Mouse (Mus musculus): ENCODE data around the gene Trpm1.

Gene Trpm1

DNA sequence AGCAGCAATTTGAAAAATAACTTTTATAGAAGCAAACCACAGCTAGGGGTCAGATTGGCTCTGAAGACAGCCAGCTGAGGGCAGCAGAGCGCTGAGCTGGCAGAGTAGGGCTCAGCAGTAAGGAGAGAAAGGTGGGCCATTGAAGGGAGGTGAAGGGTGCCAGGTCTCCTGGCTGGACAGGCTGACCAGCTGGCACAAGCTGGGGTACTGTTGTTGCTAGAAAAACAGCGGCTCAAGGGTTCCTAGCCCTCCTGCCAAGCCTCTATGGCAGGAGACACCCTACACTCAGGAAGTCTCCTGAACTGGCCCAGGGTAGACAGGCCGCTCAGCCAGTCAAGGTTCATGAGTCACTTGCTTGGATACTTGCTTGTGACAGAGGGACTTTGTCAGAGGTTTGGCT lies 11.4 kb downstream of the Trpm1 start:
- DNase-seq: peak; percentile 66

DNA sequence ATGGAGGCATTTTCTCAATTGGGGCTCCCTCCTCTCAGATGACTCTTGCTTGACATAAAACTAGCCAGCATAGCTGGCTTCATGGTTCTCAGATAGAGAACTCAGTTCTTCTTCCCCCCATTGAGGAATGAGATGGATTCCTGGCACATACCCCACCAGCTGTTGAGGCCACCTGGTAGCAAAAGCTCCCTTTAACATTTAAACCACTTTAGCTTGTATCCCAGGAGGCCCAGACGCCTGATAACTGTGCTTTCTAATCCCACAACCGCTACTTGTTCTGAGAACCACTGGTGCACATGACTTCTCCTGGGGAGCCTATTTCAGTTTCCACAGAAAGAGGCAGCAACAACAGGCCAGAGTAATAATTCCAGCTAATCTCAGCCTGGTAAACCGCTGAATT lies 12.4 kb downstream of the Trpm1 start:
- DNase-seq: no peak

DNA sequence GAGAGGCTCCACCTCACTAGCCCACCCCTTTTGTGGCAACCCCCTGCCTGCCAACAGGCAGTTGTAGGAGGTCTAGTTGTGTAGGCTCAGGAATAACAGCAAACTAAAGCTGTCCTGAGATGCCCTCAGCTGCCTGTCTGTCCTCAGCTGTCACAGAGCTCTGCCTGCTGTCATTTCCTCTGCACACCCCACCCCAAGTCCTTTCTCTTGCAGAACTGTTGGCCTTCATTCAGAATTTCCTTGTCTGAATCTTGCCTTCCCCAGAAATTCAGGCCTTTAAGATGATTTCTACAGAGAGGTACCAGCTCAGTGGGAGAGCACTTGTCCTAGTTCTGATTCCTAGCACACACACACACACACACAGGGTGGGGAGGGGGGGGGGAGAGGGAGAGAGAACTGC lies 13.1 kb downstream of the Trpm1 start:
- DNase-seq: no peak

DNA sequence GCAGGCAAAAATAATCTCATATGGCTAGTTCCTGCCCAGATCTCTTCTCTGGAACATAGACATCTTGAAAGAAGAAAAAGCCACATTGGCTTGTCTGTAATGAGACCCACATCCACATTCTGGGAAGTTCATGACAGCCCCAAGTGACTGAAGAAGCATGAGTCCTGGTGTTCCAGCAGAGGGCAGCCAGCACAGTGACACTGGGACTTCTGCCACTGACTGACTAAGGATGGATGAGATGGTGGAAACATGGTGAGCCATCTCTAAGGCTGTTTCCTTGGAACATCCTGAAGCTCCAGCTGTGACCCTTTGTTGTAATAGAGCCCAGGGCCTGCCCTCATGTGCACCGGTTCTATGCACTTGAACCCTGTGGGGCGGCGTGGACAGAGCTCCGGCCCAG lies 25.7 kb downstream of the Trpm1 start:
- DNase-seq: no peak

DNA sequence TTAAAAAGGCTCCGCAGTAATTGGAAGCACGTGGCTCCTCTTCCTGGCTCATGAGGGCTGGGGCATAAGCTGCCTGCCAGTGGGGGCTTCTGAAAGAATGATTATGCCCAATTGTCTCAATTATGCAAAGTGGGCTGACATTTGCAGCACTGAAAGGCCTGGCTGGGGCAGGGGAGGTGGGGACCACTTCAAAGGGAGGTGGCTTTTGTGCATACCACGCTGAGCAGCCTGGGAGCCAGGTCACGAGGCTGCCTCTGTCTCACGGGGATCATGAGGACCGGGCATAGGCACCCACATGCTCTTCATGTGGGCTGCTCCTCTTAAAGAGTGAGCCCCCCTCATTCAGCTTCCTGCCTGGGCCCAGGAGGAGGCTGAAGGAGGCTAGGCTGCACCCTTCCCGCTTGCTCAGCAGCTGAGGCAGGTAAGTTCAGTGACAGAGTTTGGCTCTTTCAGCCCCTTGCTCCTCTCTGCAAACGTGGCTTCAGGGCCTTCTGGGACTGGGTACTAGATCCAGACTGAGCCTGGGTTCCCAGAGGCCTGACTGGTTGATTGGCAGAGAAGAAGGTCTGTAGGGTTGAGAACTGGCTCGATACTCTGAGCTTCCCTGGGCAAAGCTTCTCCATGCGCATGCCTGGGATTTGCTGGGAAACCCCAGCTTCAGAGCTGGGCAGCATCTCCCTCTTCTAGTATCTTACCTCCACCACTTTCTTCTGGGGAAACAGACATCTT lies 31.7 kb downstream of the Trpm1 start:
- DNase-seq: no peak

DNA sequence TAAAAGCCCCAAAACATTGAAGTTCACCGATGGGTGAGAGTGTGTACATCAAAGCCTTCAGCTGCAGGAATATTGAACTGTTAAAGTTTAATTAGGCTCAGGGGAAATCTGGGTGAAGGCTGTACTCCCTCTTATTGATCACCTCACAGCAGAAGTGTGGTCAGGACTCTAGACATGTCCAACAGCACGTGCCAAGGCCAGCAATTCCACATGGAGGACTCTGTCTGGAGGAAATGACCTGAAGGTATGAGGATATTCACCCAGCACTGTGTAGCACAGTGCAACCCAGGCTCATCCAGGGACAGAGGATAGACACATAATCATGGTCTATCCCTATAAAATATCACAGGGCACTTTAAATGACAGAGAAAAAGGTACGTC lies 32.3 kb downstream of the Trpm1 start:
- no peak for DNase-seq

DNA sequence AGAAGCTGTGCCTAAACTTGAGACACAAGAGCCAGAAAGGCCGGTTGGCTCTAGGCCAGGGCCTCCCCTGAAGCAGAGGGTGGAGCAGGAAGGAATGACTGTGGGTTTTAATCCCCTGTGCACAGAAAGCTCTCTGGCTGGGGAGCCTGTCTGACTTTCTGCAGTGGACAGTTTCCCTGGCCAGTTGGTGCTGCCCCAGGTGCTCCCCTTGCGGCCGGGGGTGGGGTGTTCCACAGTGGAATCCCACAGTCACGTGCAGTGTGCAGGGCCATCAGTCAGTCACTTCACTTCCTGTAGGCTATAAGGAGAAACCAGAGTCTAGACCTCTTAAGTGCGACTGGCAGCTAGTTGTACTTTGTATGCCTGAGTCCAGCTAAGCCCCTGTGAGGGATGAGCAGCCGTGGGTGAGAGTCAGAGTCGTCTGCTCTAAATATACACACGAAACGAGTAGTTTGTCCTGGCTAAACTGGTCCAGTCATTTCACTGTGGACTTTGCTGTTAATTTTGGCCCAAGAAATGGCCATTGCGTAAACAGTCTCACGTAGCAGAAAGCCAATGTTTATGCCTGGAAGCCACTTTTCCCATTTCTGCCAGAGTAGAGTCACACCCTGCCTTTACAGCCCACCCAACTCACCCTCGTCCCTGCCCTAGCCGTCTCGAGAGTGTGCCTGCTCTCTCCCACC lies 38.8 kb downstream of the Trpm1 start:
- DNase-seq: no peak

DNA sequence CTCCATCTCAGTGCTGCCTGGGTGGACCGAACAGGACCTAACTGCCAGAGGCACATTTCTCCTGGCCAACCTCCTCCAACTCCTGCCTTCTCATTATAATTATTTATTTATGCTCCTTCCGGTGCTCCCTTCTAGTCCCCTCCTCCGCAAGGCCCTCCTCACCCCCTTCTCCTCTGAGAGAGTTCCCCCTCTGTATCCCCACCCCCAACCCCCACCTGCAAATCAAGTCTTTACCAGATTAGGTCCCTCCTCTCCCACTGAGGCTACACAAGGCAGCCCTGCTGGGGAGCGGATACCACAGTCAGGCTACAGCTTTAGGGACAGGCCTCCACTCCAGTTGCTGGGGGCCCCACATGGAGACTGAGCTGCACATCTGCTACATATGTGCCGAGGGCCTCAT lies 39.8 kb downstream of the Trpm1 start:
- no peak for DNase-seq

DNA sequence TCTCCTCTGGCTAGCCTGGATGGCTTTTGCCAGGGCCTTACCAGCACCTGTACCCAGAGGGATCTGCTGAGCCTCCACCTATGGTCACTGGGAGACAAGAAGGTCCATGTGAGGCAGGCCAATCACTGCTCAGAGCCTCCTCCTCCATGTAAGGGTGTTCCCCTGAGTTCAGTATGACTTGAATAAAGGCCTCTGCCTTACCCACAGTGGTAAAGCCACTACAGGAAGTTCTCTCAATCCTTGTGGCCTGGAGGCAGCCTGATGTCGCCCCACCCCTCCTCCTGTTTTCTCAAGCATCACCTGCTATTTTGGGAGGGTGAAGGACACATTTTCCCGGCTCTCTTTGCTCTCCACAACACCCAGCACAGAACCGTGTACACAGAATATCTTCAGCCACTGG lies 42.5 kb downstream of the Trpm1 start:
- DNase-seq: no peak

DNA sequence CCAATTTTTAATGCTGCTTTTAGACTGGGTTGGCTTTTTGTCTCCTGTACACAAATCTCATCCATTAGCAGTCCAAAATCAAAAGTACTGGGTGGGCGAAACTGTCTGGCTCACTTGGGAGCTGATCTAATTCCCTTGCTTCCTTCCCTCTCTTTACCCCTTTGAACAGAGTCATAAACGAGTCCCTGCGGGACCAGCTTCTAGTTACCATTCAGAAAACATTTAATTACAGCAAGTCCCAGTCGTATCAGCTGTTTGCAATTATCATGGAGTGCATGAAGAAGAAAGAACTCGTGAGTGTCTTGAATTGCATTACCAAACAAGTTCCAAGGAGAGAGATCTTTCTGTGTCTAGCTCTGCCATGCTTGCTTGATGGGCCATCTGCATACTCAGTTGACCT lies 55.1 kb downstream of the Trpm1 start:
- no peak for DNase-seq

DNA sequence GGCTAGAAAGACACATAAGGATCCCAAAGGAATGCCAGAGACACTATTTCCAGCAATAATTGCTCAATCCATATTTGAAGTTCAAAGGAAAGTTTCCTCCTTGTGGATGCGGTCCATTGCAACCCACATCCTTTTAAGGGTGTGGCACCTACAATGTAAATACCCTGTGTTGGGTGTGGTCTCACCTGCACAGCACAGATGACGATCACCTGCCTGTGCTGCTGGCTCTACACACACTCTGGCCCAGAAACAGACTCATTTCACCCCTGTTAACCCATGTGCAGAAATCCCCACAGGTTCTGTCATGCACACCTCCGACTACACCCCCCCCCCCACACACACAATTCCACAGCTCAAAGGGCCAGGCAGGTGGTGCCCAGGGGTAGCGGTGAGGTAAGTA lies 59.2 kb downstream of the Trpm1 start:
- DNase-seq: no peak

DNA sequence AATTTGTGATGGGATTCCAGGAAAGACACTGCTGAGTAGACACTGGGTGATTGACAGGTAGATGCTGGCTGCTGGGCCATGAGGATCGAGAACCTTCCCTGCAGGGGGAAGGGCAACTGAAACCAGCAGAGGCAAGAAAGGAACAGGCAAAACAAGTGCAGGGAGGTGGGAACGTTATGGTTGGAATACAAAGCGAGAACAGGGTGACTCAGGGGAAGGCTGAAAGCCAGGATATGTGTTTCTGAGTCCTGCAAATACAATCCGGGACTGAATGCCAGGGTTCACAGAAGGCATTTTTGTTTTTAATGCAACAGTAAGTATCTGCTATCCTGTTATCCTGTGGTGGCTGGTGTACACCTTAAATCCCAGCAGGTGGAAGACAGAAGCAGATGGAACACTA lies 60.4 kb downstream of the Trpm1 start:
- no peak for DNase-seq

DNA sequence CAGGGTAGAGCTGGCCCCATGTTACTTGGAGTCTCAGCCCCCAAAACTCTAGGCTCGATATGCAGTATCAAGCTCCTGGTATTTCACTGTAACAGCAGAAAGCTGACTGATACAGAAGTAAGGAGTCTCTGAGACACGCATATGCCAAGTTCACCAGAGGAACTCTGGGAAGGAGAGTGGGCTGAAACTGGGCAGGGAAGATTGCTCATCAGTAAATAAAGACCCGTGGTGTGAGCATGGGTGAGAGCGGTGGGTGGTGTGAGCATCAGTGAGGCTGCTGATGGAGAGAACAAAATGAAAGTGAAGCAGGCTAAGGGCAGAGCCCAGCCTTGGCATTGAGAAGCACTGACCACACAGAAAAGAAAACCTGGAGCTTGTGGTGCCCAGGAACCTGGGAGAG lies 62.0 kb downstream of the Trpm1 start:
- DNase-seq: no peak

DNA sequence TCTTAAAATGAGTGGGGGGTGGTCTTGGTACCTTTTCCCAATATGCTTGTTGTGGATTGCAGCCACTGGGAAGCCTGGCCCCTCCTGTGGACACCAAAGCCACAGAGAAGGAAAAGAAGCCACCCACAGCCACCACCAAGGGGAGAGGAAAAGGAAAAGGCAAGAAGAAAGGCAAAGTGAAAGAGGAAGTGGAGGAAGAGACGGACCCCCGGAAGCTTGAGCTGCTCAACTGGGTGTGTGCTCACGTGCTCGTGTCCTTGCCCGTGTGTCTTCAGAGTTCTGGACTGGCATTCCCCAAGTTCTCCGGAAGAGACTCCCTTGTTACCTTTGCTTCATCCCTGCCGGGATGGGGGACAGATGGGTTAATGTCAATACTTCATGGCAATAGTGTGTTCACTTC lies 63.8 kb downstream of the Trpm1 start:
- no peak for DNase-seq

DNA sequence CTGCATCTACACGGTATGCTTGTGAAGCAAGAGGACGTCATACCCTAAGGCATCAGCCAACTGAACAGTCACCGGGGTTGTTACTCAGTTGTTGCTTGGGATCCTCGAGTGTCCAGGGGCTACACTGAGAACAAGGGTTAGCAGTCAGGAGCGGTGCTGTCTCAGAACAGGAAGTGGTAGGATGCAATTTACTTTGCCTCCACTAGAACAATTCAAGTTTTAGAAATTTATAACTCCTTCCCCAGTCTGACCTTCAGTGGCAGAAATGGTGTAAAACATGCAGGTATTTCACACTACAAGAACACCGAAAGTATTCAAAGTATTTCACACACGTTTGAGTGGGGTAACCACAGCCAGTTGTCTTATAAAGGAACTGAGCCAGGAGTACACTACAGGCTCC lies 66.1 kb downstream of the Trpm1 start:
- DNase-seq: no peak

DNA sequence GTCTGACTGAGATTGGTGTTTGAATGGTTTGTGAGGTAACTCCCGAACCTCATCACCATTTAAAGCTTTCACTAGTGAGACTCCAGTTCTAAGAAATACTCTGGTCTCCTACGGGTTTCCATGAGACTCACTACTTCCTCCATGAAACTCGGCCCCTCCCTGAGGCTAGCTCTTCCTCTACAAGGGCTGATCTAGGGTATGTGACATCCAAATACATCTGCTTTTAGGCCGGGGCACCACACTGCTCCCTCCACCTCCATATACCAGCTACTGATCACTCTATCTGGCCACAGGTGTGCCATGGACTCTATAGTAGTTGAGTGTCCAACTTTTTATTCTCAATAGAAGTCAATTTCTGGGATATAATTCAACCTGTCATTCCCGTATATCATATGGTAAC lies 69.6 kb downstream of the Trpm1 start:
- DNase-seq: no peak

DNA sequence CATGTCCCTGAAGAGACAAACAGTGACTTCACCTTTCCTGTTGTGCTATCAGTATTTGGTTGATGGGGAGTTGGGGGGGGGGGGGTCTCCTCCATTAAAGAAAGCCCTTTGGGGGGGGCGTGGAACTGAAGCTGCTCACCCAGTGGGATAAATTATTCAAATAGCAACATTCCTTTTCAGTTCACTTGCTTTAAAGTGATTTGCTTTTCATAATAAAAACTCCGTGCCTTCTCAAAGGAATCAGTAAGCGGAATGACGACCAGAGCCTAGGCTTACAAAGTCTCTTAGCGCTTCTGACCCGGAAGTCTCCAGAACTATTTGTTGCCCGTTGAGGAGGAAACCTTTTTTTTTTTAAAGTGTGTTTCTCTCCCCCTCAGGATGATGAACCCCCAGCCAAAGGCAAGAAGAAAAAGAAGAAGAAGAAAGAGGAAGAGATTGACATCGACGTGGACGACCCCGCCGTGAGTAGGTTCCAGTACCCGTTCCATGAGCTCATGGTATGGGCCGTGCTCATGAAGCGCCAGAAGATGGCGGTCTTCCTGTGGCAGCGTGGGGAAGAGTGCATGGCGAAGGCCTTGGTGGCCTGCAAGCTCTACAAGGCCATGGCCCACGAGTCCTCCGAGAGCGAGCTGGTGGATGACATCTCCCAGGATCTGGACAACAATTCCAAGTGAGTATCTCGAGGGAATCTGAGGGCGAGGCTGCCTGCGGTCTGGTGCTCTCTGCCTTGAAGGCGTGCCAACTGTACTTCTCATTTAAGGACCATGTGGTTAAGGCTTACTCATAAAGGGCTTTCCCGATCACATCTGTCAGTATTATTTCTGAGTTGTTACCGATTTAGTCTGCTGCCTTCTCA lies 72.9 kb downstream of the Trpm1 start:
- no peak for DNase-seq

DNA sequence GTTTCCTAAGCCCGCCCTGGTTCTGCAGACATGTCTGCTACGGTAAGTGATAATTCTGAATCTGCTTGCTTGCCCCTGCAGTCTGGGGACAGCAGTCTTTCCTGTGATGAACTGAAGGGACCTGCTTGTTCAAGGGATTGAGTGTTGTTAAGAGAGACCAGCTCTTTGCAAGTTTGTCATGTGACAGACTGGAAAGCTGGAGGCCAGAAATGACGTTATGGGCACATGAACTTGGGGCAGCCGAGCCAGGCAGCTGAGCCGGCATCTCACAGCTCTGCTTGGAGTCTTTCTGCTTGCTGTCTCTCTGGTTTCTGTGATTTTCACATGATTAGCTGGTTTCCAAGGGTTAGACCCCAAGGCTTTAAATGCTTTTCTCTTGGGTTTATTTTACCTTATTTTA lies 74.0 kb downstream of the Trpm1 start:
- DNase-seq: no peak

DNA sequence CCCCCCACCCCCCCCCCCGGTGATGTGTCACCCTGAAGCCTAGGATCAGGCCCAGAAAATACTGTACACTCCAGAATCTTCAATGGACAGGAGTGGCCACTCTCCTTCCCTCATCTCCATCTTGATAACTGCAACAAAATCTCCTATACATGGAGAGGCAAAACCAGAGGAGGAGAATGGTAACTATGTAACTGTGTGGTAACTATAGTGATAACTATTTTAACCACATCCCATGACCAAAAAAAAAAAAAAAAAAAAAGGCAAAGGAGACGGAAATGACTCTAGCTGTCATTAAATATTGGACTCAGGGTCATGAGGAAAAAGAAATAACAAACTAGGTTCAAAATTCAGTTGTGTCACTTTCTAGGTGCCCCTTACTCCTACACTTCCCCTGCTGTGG lies 74.7 kb downstream of the Trpm1 start:
- no peak for DNase-seq

DNA sequence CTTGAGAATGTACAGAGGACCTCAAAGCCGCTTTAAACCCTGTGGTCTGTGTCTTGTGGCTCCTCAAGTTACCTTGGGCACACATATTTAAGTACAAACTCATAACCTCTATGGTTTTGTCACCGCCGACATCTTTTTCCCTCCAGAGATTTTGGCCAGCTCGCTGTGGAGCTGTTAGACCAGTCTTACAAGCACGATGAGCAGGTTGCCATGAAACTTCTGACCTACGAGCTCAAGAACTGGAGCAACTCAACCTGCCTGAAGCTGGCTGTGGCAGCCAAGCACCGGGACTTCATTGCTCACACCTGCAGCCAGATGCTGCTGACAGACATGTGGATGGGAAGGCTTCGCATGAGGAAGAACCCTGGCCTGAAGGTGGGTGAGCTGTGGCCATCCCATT lies 76.3 kb downstream of the Trpm1 start:
- DNase-seq: no peak

DNA sequence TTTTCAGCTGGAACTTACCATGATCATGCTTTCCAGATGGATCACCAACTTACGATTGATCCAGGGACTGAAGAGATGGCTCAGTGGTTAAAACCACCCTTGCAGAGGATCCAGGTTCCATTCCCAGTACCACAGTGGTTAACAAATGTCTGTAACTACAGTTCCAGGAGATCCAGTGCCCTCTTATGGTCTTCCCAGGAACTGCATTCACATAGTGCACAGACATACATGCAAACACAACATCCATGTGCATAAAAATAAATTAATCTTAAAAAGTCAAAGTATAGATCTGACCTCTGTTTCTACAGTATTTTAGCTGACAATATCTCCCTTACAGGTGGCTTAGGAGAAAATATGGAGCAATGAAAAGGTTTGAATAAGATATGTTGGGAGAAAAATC lies 77.4 kb downstream of the Trpm1 start:
- DNase-seq: no peak

DNA sequence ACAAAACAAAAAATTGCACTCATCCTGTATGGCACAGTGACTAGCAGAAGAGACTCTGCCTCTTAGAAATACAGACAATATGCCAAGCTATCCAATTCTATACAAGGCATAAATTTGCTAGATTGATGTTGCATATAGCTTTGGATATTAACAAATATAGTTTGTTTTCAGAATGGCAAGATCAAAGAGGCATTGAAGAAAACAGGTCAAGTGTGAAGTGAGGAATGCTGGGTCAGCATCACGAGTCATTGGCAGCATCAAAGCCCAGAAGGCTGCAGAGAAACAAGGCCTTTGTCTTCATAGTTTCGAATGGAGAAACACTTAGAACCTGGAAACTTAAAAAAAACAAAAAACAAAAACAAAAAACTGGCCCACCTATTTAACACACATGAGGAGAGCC lies 78.4 kb downstream of the Trpm1 start:
- DNase-seq: no peak

DNA sequence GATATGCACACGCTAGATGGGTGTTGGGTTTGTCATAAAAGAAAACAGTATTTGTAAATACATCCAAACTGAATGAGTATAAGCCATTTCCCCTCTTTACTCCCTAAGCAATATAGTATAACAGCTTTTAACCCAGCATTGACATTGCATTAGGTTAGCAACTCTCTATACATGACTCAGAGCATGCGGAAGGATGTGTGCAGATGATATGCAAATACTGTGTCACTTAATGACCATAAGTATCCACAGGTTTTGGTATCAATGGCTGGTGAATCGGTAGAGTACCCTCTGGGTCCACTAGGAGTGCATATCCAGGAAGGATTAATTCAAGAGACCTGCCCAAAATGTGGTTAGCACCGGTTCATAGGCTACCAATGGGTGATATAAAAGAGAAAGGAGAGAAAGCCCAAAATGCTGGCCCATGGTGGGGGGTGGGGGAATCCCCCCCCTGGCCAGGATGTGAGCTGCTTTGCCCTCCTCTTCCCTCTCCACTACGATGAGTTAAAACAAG lies 80.7 kb downstream of the Trpm1 start:
- no peak for DNase-seq

DNA sequence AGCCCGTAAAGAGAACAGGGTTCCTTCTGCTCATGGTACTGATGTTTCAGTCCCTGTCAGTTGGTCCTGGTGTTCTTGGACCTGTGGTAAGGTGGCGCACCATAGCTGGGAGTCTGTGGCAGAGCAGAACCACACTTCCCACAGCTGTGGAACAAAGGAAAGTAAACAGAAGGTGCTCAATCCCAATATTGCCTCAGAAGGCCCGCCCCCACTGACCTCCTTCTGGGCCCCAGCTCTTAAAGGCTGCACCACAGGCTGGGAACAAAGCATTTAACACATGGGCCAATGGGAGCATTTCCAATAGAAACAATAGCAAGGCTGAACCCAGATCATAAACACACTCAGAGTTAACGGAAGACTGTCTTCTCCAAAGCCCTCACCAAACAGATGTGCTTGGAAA lies 82.9 kb downstream of the Trpm1 start:
- DNase-seq: no peak

Data from cerebellum, adult 9-11 months (tissue).